Mouse (Mus musculus) stomach, postnatal 0 days (tissue): ENCODE results near the gene Gm28729.

Experiments
- CTCF ChIP-seq: IDR thresholded peaks from 2 replicates; pipeline ENCODE4 v1.5.1; 2016; ENCODE audit warnings: antibody characterized with exemption, low read depth, mild to moderate bottlenecking, moderate library complexity
- EP300 ChIP-seq: optimal IDR thresholded peaks from 2 replicates; pipeline ENCODE3; 2016; ENCODE audit warnings: antibody characterized with exemption

- TF ChIP-seq EP300 (no peak), CTCF (no peak)
These were observed 61.4 kb downstream of the Gm28729 start for GRCm38 (mm10) chr9:96463708-96464107.
